Mouse (Mus musculus) spleen, postnatal 14 days (tissue): ENCODE results near the gene Gys2.
"Not testable (repeated sequence)": the region's sequence is repeated elsewhere in the genome, so short reads cannot be mapped to it uniquely, and the experiment has no call there.

ENCODE experiments used
- DNase-seq, 2 experiments: peaks; one replicate each; pipeline ENCODE4 v3.0.0; 2021 to 2022; ENCODE audit warnings: low spot score in 2 of 2

Gene Gys2

GRCm38 (mm10) chr6:142472801-142473203 lies at the start of gene Gys2:
TSS of gene Gys2 (minus strand) at chr6:142473109.
- DNase-seq: no peak

GRCm38 (mm10) chr6:142521591-142522110 lies 48.7 kb upstream of the Gys2 start:
- no peak for DNase-seq

GRCm38 (mm10) chr6:142519110-142519509 lies 46.2 kb upstream of the Gys2 start:
- DNase-seq: no peak

GRCm38 (mm10) chr6:142515379-142515778 lies 42.5 kb upstream of the Gys2 start:
- DNase-seq: not testable (repeated sequence)

GRCm38 (mm10) chr6:142514912-142515311 lies 42.0 kb upstream of the Gys2 start:
- no peak for DNase-seq

- DNase-seq: no peak
Observed at GRCm38 (mm10) chr6:142512902-142513301, 40.0 kb upstream of the Gys2 start.

- DNase-seq: no peak
Observed at GRCm38 (mm10) chr6:142511516-142512135, 38.7 kb upstream of the Gys2 start.

- DNase-seq: no peak
Observed at GRCm38 (mm10) chr6:142508663-142509062, 35.8 kb upstream of the Gys2 start.

- peak in 1 of 2 experiments; percentile 9 for DNase-seq
Observed at GRCm38 (mm10) chr6:142507785-142508162, 34.9 kb upstream of the Gys2 start, which contains the start of gene Ldhb. TSS of gene Ldhb (minus strand) at chr6:142507957.

- no peak for DNase-seq
Observed at GRCm38 (mm10) chr6:142507033-142507784, 34.3 kb upstream of the Gys2 start.

GRCm38 (mm10) chr6:142506338-142507032 lies 33.6 kb upstream of the Gys2 start:
- DNase-seq: no peak

- no peak for DNase-seq
Observed at GRCm38 (mm10) chr6:142503601-142504000, 30.7 kb upstream of the Gys2 start.

GRCm38 (mm10) chr6:142502519-142503125 lies 29.7 kb upstream of the Gys2 start:
- no peak for DNase-seq

GRCm38 (mm10) chr6:142490114-142490513 lies 17.2 kb upstream of the Gys2 start:
- not testable (repeated sequence) for DNase-seq

- DNase-seq: no peak
Observed at GRCm38 (mm10) chr6:142487638-142488037, 14.7 kb upstream of the Gys2 start.

GRCm38 (mm10) chr6:142485478-142486123 lies 12.7 kb upstream of the Gys2 start:
- no peak for DNase-seq

GRCm38 (mm10) chr6:142477239-142477638 lies 4.3 kb upstream of the Gys2 start:
- DNase-seq: no peak

GRCm38 (mm10) chr6:142471141-142471540 lies 1.8 kb downstream of the Gys2 start:
- DNase-seq: no peak

GRCm38 (mm10) chr6:142469602-142470001 lies 3.3 kb downstream of the Gys2 start:
- DNase-seq: no peak

- DNase-seq: no peak
Observed at GRCm38 (mm10) chr6:142462194-142462593, 10.7 kb downstream of the Gys2 start.

GRCm38 (mm10) chr6:142459017-142459678 lies 13.8 kb downstream of the Gys2 start:
- DNase-seq: no peak
